11 mouse cellular contexts compared by ENCODE assay signal in genomic region chr12:87026871-87027240, GRCm38 (mm10). TPM values are rescaled to one million over a fixed set of nuclear protein-coding genes. Genes with fewer than 3 reads are reported as not detected.
DNase-seq lines count a peak whose midpoint lies in the region; ATAC-seq and TF ChIP-seq lines count a peak whose summit lies in the region.
"Had no signal": no experiment of that assay in that cellular context is flagged by ENCODE, and none has a peak within 500 bp of the region (broad histone marks: within the 10 kb centered on the region; RNA-seq: fewer than 3 reads in every experiment).

No protein-coding gene starts in this region.

- 17% methylated on average over 8 of the region's 8 CpGs for WGBS in forebrain, embryonic 14.5 days
- 21% methylated on average over 8 of the region's 8 CpGs for WGBS in limb, embryonic 10.5 days
- WGBS in stomach, embryonic 14.5 days: 10% methylated on average over 8 of the region's 8 CpGs

- H3K9me3 ChIP-seq in forebrain, embryonic 14.5 days (replicated peaks; ENCODE audit: control insufficient read depth, low read length): no peaks in the 10 kb centered on the region
- no peaks in the 10 kb centered on the region for H3K9me3 ChIP-seq in limb, embryonic 10.5 days (replicated peaks)
- no peaks in the 10 kb centered on the region for H3K9me3 ChIP-seq in stomach, embryonic 14.5 days (ENCODE audit: control insufficient read depth, low read depth, low read length)

- no peak for TF ChIP-seq CTCF in left cerebral cortex, adult 2 months (IDR thresholded peaks at IDR 0.05)

- intact Hi-C loops in left cerebral cortex, adult 2 months (cut with DNase I): loop anchor here (2.0 kb wide), 1 partner anchor 16 kb away; no protein-coding TSS in a partner anchor
- intact Hi-C loops in left cerebral cortex, postnatal 14 days (cut with DNase I): loop anchor here (2.0 kb wide), 1 partner anchor 16 kb away; no protein-coding TSS in a partner anchor
- intact Hi-C loops in left cerebral cortex, postnatal 36 days (cut with DNase I): loop anchor here (1.0 kb wide), 1 partner anchor 17 kb away; no protein-coding TSS in a partner anchor

- ATAC-seq in forebrain, embryonic 14.5 days: no peak
- no peak for ATAC-seq in stomach, embryonic 14.5 days (ENCODE audit: insufficient number of reproducible peaks, insufficient read depth, low FRiP score, low read depth)

- DNase-seq in left cerebral cortex, adult 2 months (ENCODE audit: extremely low spot score in 1 of 2, low spot score in 2 of 2): peak; percentile 29 to 39
- DNase-seq in left cerebral cortex, postnatal 14 days (ENCODE audit: low spot score in 2 of 2): no peak
- no peak for DNase-seq in forebrain, embryonic 14.5 days (ENCODE audit: low spot score)
- no peak for DNase-seq in limb, embryonic 10.5 days (ENCODE audit: low spot score)
- DNase-seq in urinary bladder, postnatal 10 days (ENCODE audit: low spot score): no peak
- DNase-seq in left cerebral cortex, postnatal 36 days (ENCODE audit: low spot score in 2 of 2): no peak
- DNase-seq in B cell, adult 2 months: no peak

- peak overlapping the region; percentile 57 for H3K4me2 ChIP-seq in forebrain, embryonic 14.5 days (ENCODE audit: low read length)
- H3K4me2 ChIP-seq in stomach, embryonic 14.5 days (replicated peaks; ENCODE audit: low read depth, low read length): peak overlapping the region; percentile 35

- peak overlapping the region; percentile 97 for H3K27ac ChIP-seq in left cerebral cortex, adult 2 months
- H3K27ac ChIP-seq in forebrain, embryonic 14.5 days (ENCODE audit: low read depth, low read length): peak overlapping the region; percentile 27; the same call in 1 of the 2 replicates
- H3K27ac ChIP-seq in limb, embryonic 10.5 days: no peak overlapping the region
- H3K27ac ChIP-seq in stomach, embryonic 14.5 days (ENCODE audit: low read length): no peak overlapping the region

- H3K9ac ChIP-seq in forebrain, embryonic 14.5 days (ENCODE audit: low read length): peak overlapping the region; percentile 63
- no peak overlapping the region for H3K9ac ChIP-seq in stomach, embryonic 14.5 days (replicated peaks; ENCODE audit: low read depth, low read length)

- H3K27me3 ChIP-seq in forebrain, embryonic 14.5 days (replicated peaks; ENCODE audit: control insufficient read depth, insufficient read depth, low read length): no peaks in the 10 kb centered on the region
- peaks cover 43% of the 10 kb centered on the region for H3K27me3 ChIP-seq in limb, embryonic 10.5 days (ENCODE audit: low read depth, poor library complexity, severe bottlenecking)
- no peaks in the 10 kb centered on the region; the same call in 1 of the 2 replicates for H3K27me3 ChIP-seq in stomach, embryonic 14.5 days (ENCODE audit: control insufficient read depth, insufficient read depth, low read length)

- H3K4me1 ChIP-seq in forebrain, embryonic 14.5 days (ENCODE audit: control insufficient read depth, insufficient read depth, low read length): no peaks in the 10 kb centered on the region; the same call in 1 of the 2 replicates
- H3K4me1 ChIP-seq in limb, embryonic 10.5 days: peaks cover 9% of the 10 kb centered on the region
- H3K4me1 ChIP-seq in stomach, embryonic 14.5 days (ENCODE audit: control insufficient read depth, insufficient read depth, low read length): no peaks in the 10 kb centered on the region

- peak overlapping the region; percentile 68 for H3K4me3 ChIP-seq in left cerebral cortex, adult 2 months
- H3K4me3 ChIP-seq in forebrain, embryonic 14.5 days (ENCODE audit: low read depth, low read length): peak overlapping the region; percentile 37
- H3K4me3 ChIP-seq in limb, embryonic 10.5 days: peak overlapping the region; percentile 39
- peak overlapping the region; percentile 15; the same call in 1 of the 2 replicates for H3K4me3 ChIP-seq in stomach, embryonic 14.5 days (ENCODE audit: low read depth, low read length)
- H3K4me3 ChIP-seq: erythroblast, embryonic 14.5 days had no signal

- H3K36me3 ChIP-seq in forebrain, embryonic 14.5 days (ENCODE audit: control insufficient read depth, insufficient read depth, low read length): no peaks in the 10 kb centered on the region
- H3K36me3 ChIP-seq in limb, embryonic 10.5 days: no peaks in the 10 kb centered on the region
- no peaks in the 10 kb centered on the region for H3K36me3 ChIP-seq in stomach, embryonic 14.5 days (ENCODE audit: control insufficient read depth, insufficient read depth, low read length)

RNA-seq across cellular contexts. Expression of gene Tmem63c, which starts 5.7 kb away (rescaled TPM):
- total RNA-seq in left cerebral cortex, adult 2 months (2021): 10 to 100 TPM; 41.7 to 43.8 TPM
- 10 to 100 TPM; 41.2 to 43.1 TPM for total RNA-seq in left cerebral cortex, postnatal 14 days (2021)
- polyA plus RNA-seq in forebrain, embryonic 14.5 days (2014; fragmentation: Nextera tagmentation; extraction: Ambion mirVana): 5.9 and 8.9 TPM in 2 replicates
- not detected in 2 replicates for polyA plus RNA-seq in limb, embryonic 10.5 days (2016; fragmentation: Nextera tagmentation; extraction: Ambion mirVana)
- polyA plus RNA-seq in stomach, embryonic 14.5 days (2014; fragmentation: Nextera tagmentation; extraction: Ambion mirVana): 0.77 and 1.3 TPM in 2 replicates
- 10 to 100 TPM; 37.7 to 40.2 TPM for total RNA-seq in left cerebral cortex, postnatal 36 days (2021)
- total RNA-seq: megakaryocyte, adult 5-6 weeks had no signal
- polyA plus RNA-seq: erythroblast, embryonic 14.5 days; Patski had no signal

RNA-seq across cellular contexts. Expression of gene Zdhhc22, which starts 36.6 kb away (rescaled TPM):
- total RNA-seq in left cerebral cortex, adult 2 months (2021): 10 to 100 TPM; 59.1 to 61.3 TPM
- 10 to 100 TPM; 46.0 to 56.9 TPM for total RNA-seq in left cerebral cortex, postnatal 14 days (2021)
- 4.3 and 5.5 TPM in 2 replicates for polyA plus RNA-seq in forebrain, embryonic 14.5 days (2014; fragmentation: Nextera tagmentation; extraction: Ambion mirVana)
- polyA plus RNA-seq in limb, embryonic 10.5 days (2016; fragmentation: Nextera tagmentation; extraction: Ambion mirVana): 0.04 TPM in 2 replicates
- 0.32 and 0.61 TPM in 2 replicates for polyA plus RNA-seq in stomach, embryonic 14.5 days (2014; fragmentation: Nextera tagmentation; extraction: Ambion mirVana)
- 10 to 100 TPM; 51.6 to 58.0 TPM for total RNA-seq in left cerebral cortex, postnatal 36 days (2021)
- total RNA-seq: megakaryocyte, adult 5-6 weeks had no signal
- polyA plus RNA-seq: erythroblast, embryonic 14.5 days; Patski had no signal

Comparison
In these comparisons a context has a peak if more than half of its experiments do, and no peak if none do; other contexts are left out.
1. DNase-seq: peak in left cerebral cortex, adult 2 months (2 of 2); none in left cerebral cortex, postnatal 14 days (0 of 2), forebrain, embryonic 14.5 days (single experiment), limb, embryonic 10.5 days (single experiment), urinary bladder, postnatal 10 days (single experiment), left cerebral cortex, postnatal 36 days (0 of 2) and B cell, adult 2 months (0 of 2).
2. H3K27ac ChIP-seq: peak in left cerebral cortex, adult 2 months (single experiment) and forebrain, embryonic 14.5 days (single experiment); none in limb, embryonic 10.5 days (single experiment) and stomach, embryonic 14.5 days (single experiment).
3. H3K4me3 ChIP-seq: peak in every context shown above with its lines; median percentile 68 in left cerebral cortex, adult 2 months; 39 in limb, embryonic 10.5 days; 37 in forebrain, embryonic 14.5 days; 15 in stomach, embryonic 14.5 days.